Mouse (Mus musculus) retina, embryonic 14.5 days (tissue): Measurements from ENCODE around the gene Soga1.

ENCODE experiments used
- DNase-seq: peaks from one replicate; pipeline ENCODE4 v3.0.0-alpha.2; 2015; ENCODE audit warnings: low spot score

Soga1 gene

DNA sequence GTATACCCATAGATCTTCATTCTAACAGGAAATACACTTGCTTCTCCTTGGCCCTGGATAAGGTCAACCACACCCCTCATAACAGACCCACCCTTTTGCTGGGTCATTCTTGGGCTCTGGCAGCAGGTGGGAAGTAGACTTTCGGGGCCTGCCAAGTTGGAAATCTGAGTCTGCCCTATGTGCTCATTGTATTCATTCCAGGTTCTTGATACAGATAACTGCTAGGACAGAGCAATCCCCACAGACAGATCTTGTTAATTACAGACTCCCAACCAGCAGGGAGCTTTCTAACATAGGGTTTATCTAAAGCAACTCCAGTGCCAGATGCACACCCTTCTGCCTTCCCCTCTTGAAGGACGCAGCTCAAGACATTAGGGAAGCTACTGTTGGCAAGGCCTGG lies 96.2 kb downstream of the Soga1 start:
- DNase-seq: no peak

DNA sequence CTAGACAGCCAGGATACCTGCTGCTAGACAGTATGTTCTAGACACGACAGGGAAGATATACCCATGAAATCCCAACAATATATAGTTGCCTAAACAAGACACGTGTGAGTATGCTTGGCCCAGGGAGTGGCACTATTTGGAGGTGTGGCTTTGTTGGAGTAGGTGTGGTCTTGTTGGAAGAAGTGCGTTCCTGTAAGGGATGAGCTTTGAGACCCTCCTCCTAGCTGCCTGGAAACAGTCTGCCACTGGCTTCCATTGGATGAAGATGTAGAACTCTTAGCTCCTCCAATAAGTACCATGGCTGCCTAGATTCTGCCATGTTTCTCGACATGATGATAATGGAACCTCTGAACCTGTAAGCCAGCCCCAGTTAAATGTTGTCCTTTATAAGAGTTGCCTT lies 97.8 kb downstream of the Soga1 start:
- DNase-seq: no peak

DNA sequence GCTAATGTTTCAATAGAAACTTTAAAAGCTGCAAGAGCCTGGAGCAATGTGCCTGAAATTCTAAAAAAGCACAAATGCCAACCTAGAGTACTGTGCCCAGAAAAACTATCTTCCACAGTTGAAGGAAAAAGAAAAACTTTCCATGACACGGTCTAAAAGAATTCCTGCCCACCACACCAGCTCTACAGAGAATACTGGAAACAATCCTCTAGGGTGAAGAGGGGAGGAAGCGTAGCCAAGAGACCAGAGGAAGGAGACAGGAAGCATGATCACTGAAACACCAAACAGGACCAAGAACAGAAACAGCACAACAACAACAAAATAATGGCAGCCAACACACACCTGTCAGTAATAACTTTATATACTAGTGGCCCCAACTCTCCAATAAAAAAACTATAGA lies 99.0 kb downstream of the Soga1 start:
- no peak for DNase-seq

DNA sequence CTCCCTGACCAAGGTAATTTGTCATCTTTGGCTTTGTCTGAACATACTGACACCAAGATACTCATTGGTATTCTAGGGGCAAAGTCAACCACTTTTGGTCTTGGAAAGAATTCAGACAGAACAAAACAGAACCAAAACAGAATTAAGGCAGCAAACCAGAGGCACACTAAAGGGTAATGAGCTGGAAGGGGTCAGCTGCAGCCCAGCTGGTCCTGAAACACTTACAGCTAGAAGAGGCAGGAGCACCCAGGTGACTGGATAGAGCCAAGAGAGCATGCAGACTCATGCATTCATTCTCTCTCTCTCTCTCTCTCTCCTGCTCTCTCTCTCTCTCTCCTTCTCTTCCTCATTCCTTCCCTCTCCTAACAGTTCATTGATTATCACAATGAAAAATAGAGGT lies 102.3 kb downstream of the Soga1 start:
- peak; percentile 54 for DNase-seq

DNA sequence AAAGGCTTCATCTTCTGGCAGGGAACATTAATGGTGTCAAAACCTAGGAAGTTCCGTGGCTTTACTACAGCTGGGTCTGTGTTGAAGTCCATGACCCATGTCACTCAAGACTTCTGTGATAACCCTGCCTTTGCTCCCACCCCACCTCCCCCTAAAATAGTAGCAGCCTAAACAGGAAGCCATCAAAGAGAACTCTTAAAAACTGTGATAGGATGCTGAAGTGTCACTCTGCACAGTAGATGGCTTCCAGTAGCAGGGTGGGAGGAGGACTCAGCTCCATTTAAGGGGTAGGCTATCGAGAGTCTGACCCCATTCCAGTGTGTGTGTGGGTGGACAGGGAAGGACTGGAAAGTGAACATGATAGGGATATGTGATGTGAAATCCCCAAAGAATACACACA lies 104.1 kb downstream of the Soga1 start:
- no peak for DNase-seq

DNA sequence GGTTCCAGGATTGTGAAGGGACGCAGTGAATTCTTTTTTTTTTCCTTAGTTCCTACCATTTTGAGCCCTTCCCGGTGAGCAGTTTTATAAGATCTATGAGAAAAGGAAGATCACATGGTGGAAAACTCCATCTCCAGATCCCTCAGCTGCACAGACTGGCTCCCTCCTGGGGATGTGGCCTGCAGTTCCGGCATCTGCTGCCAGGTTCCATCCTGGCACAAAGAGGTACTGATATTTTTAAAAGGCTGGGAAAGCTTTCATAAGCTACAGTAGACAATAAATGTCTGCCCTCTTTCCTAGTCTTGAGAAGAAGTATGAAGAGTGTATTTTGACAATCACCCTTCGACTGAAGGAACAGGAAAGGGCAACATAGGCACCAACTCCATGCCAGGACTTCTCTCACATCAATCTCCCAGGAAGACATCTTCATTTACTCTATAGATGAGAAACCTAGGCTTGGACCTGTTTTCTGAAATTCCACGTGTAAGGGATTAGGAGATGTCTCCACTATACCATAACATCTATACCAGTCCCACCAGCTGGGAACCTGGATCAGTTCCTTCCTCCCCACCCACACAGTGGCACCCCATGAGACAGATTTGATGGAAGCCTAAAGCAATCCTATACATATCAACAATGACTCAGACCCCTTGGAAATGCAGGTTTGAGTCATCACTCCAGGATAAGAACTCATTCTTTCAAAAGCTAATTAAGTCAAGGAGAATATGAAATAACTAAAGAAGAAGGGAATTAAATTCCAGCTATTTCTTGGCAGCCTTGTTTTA lies 105.5 kb downstream of the Soga1 start:
- no peak for DNase-seq

DNA sequence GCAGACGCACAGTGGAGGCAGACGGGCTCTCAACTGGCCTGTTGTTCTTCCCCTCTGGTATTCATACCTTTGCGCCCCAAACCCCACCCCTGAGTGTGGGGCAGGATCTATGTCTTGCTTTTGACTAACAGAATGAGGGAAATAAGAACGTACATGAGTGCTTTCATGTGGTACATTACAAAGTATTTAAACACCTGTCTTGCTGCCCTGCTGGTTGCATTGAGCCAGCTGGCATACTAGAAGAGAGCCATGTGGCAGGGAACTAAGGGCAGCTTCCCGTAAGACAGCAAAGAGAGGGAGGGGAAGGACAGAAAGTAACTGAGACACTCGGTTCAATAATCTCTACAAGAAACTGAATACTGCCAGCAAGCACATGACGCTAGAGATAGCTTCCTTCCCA lies 108.8 kb downstream of the Soga1 start:
- no peak for DNase-seq

DNA sequence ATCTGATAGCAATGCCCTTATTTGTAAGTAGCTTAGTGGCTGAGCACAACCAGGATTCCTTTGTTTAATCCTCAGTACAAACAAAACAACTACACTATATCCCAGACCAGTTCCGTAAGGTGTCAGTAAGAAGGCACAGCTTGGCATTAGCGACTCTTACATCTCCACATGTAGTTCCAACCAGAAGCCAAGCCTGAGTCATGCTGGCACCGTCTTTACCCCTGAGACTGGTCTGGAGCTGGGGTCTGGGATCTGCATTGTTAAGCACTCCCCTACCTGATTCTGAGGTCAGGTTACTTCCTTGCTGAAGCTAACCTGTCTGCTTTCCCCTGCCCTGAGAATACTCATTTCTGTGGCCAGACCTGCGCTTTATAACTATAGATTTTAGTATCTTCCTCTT lies 110.6 kb downstream of the Soga1 start:
- DNase-seq: no peak

DNA sequence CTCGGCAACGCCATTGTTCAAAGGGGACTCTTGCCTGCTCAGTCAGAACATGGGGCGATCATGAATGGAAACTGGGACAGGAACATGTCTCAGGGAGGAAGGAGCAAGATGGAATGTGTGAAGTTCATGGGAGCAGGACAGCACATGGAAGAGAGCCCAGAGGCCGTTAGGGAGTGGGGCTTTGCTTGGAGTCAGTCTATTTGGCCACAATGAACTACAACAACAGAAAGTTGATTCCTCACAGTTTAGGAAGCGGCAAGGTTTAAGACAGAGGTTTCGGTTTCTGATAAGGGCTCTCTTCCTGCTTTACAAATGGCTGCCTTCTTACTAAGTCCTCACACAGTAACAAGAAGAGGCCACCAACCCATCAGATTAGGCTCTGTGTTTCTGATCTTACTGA lies 111.7 kb downstream of the Soga1 start:
- no peak for DNase-seq
